Mouse (Mus musculus) CH12.LX (cell line): ENCODE results near the gene Vps4a. TPM values are rescaled to one million over a fixed set of nuclear protein-coding genes. Genes with fewer than 3 reads are reported as not detected.

Source experiments
- DNase-seq: peaks from one replicate; pipeline ENCODE4 v3.0.0-alpha.2; 2013; ENCODE audit errors: extremely low read depth
- H3K27ac ChIP-seq: 2 replicates; pipeline ENCODE4 v1.5.1; 2012; ENCODE audit warnings: low read depth, mild to moderate bottlenecking, control low read depth, moderate library complexity; ENCODE audit not compliant: insufficient read depth
- H3K27me3 ChIP-seq: replicated peaks from 2 replicates; pipeline ENCODE3; 2012; ENCODE audit warnings: inconsistent platforms
- H3K36me3 ChIP-seq, 2 experiments: replicated peaks in 1 of 2; 2 replicates each; pipeline versions ENCODE3 to v1.6.1; 2012; ENCODE audit warnings: inconsistent platforms in 1 of 2, low read length in 1 of 2, mild to moderate bottlenecking in 1 of 2, mixed read lengths in 1 of 2, moderate library complexity in 1 of 2; ENCODE audit not compliant: control insufficient read depth in 1 of 2, insufficient read depth in 1 of 2
- H3K4me1 ChIP-seq, 2 experiments: 2 replicates each; pipeline ENCODE4 v1.6.1; 2012; ENCODE audit warnings: inconsistent platforms in 1 of 2, moderate library complexity in 1 of 2; ENCODE audit not compliant: insufficient read depth in 2 of 2, control insufficient read depth in 1 of 2
- H3K4me2 ChIP-seq: 2 replicates; pipeline ENCODE4 v1.6.1; 2012; ENCODE audit warnings: low read depth, mild to moderate bottlenecking, control low read depth; ENCODE audit not compliant: poor library complexity, insufficient read depth, severe bottlenecking
- H3K4me3 ChIP-seq, 3 experiments: fragments of 150-350 bp in 1 of 3; sonication (generic) in 1 of 3; replicated peaks in 1 of 3; 2 replicates each; pipeline versions ENCODE3 to v1.5.1; 2011 to 2012; ENCODE audit warnings: low read depth in 2 of 3, low read length in 2 of 3, mild to moderate bottlenecking in 2 of 3, moderate library complexity in 2 of 3, control low read depth in 1 of 3, improper control_type of control experiment in 1 of 3, inconsistent platforms in 1 of 3, mixed read lengths in 1 of 3; ENCODE audit not compliant: poor library complexity in 1 of 3
- H3K79me2 ChIP-seq: replicated peaks from 2 replicates; pipeline ENCODE4 v1.6.1; 2012; ENCODE audit warnings: mild to moderate bottlenecking, moderate library complexity; ENCODE audit not compliant: control insufficient read depth, poor library complexity, insufficient read depth, severe bottlenecking; ENCODE audit errors: extremely low read depth
- H3K9ac ChIP-seq: 2 replicates; pipeline ENCODE4 v1.6.1; 2012; ENCODE audit warnings: low read depth, mild to moderate bottlenecking, control low read depth, moderate library complexity; ENCODE audit not compliant: insufficient read depth
- H3K9me3 ChIP-seq: replicated peaks from 2 replicates; pipeline ENCODE3; 2012; ENCODE audit warnings: low read length, inconsistent platforms, mixed read lengths
- BHLHE40 ChIP-seq: IDR thresholded peaks from 2 replicates; pipeline ENCODE4 v1.6.1; 2011; ENCODE audit warnings: mild to moderate bottlenecking, low read depth, low read length, improper control_type of control experiment
- CTCF ChIP-seq, 2 experiments: IDR thresholded peaks in 1 of 2; conservative IDR thresholded peaks in 1 of 2; 2 replicates each; pipeline ENCODE4 v1.5.1; 2011 to 2012; ENCODE audit warnings: low read depth in 2 of 2, low read length in 2 of 2, improper control_type of control experiment in 1 of 2, inconsistent platforms in 1 of 2, mild to moderate bottlenecking in 1 of 2, moderate library complexity in 1 of 2
- E2F4 ChIP-seq: IDR thresholded peaks from 2 replicates; pipeline ENCODE4 v1.6.1; 2011; ENCODE audit warnings: low read depth, low read length, improper control_type of control experiment; ENCODE audit not compliant: insufficient replicate concordance
- EP300 ChIP-seq: IDR thresholded peaks from 2 replicates; pipeline ENCODE4 v1.6.1; 2011; ENCODE audit warnings: low read length, improper control_type of control experiment
- ETS1 ChIP-seq: conservative IDR thresholded peaks from 2 replicates; pipeline ENCODE4 v1.6.1; 2012; ENCODE audit warnings: low read depth, mild to moderate bottlenecking, inconsistent platforms, low read length, improper control_type of control experiment, moderate library complexity
- GABPA ChIP-seq: IDR thresholded peaks from 2 replicates; pipeline ENCODE4 v1.6.1; 2012; ENCODE audit warnings: low read depth, low read length, improper control_type of control experiment, inconsistent platforms; ENCODE audit not compliant: insufficient replicate concordance
- HCFC1 ChIP-seq: IDR thresholded peaks from 2 replicates; pipeline ENCODE4 v1.6.1; 2012; ENCODE audit warnings: low read depth, mild to moderate bottlenecking, inconsistent platforms, low read length, improper control_type of control experiment
- JUND ChIP-seq: conservative IDR thresholded peaks from 2 replicates; pipeline ENCODE4 v1.6.1; 2011; ENCODE audit warnings: low read depth, low read length, improper control_type of control experiment
- KAT2A ChIP-seq: IDR thresholded peaks from 2 replicates; pipeline ENCODE4 v1.6.1; 2012; ENCODE audit warnings: low read length, improper control_type of control experiment, inconsistent platforms; ENCODE audit not compliant: insufficient replicate concordance
- MAX ChIP-seq: IDR thresholded peaks from 2 replicates; pipeline ENCODE4 v1.6.1; 2011; ENCODE audit warnings: low read length, improper control_type of control experiment
- MEF2A ChIP-seq: IDR thresholded peaks from 2 replicates; pipeline ENCODE4 v1.6.1; 2014; ENCODE audit warnings: low read depth, mild to moderate bottlenecking, inconsistent platforms, low read length, improper control_type of control experiment, borderline replicate concordance
- MYC ChIP-seq: IDR thresholded peaks from 2 replicates; pipeline ENCODE4 v1.6.1; 2011; ENCODE audit warnings: low read depth, mild to moderate bottlenecking, improper control_type of control experiment, low read length
- NRF1 ChIP-seq: IDR thresholded peaks from 2 replicates; pipeline ENCODE4 v1.6.1; 2014; ENCODE audit warnings: low read depth, mild to moderate bottlenecking, inconsistent platforms, low read length, improper control_type of control experiment, moderate library complexity
- PAX5 ChIP-seq: IDR thresholded peaks from 2 replicates; pipeline ENCODE4 v1.6.1; 2012; ENCODE audit warnings: low read length, inconsistent platforms, mixed read lengths
- POLR2AphosphoS2 ChIP-seq: IDR thresholded peaks from 2 replicates; pipeline ENCODE4 v1.6.1; 2011; ENCODE audit warnings: low read depth, low read length, improper control_type of control experiment
- RAD21 ChIP-seq: IDR thresholded peaks from 2 replicates; pipeline ENCODE4 v1.6.1; 2011; ENCODE audit warnings: low read depth, mild to moderate bottlenecking, low read length, improper control_type of control experiment, moderate library complexity
- RCOR1 ChIP-seq: conservative IDR thresholded peaks from 2 replicates; pipeline ENCODE4 v1.6.1; 2012; ENCODE audit warnings: low read depth, mild to moderate bottlenecking, inconsistent platforms, low read length, improper control_type of control experiment
- TBP ChIP-seq: conservative IDR thresholded peaks from 2 replicates; pipeline ENCODE4 v1.6.1; 2011; ENCODE audit warnings: low read depth, low read length, improper control_type of control experiment
- TCF12 ChIP-seq: IDR thresholded peaks from 2 replicates; pipeline ENCODE4 v1.6.1; 2014; ENCODE audit warnings: low read depth, mild to moderate bottlenecking, inconsistent platforms, low read length, improper control_type of control experiment
- UBTF ChIP-seq: IDR thresholded peaks from 2 replicates; pipeline ENCODE4 v1.6.1; 2012; ENCODE audit warnings: low read depth, mild to moderate bottlenecking, inconsistent platforms, low read length, improper control_type of control experiment, moderate library complexity
- ZNF384 ChIP-seq: IDR thresholded peaks from 2 replicates; pipeline ENCODE4 v1.6.1; 2012; ENCODE audit warnings: low read depth, low read length, improper control_type of control experiment, inconsistent platforms
- dilution Hi-C: fragments of 300-500 bp; cut with MboI; formaldehyde crosslinking; loops from 2 replicates; pipeline ENCODE4 v1.14.3; 2020; ENCODE audit warnings: low sequenced_read_pairs; ENCODE audit not compliant: extremely low pct_unique_long_range_greater_than_20kb, extremely low pct_ligation_motif_present
- in situ Hi-C: fragments of 300-500 bp; cut with MboI; formaldehyde crosslinking; loops from 3 replicates; pipeline ENCODE4 v1.14.3; 2019; ENCODE audit warnings: low sequenced_read_pairs, low pct_ligation_motif_present, low pct_unique_long_range_greater_than_20kb, mixed read lengths
- polyA plus RNA-seq: library from polyadenylated mRNA; unstranded; fragments of >175 nt; gene quantifications from 2 replicates; pipeline ENCODE4 v1.2.1, GENCODE M21; 2012; ENCODE audit warnings: low read depth; ENCODE audit not compliant: insufficient read length
- total RNA-seq, 2 experiments: library from RNA; depleted of rRNA; stranded (reverse); fragments of 300-350 nt in 1 of 2; fragments of >200 nt in 1 of 2; gene quantifications; 2 replicates each; pipeline ENCODE4 v1.2.3; 2012 to 2014

The Vps4a gene
- total and polyA plus RNA-seq, 3 experiments, result 26.9 to 31.4 (median 27.1) TPM

DNA sequence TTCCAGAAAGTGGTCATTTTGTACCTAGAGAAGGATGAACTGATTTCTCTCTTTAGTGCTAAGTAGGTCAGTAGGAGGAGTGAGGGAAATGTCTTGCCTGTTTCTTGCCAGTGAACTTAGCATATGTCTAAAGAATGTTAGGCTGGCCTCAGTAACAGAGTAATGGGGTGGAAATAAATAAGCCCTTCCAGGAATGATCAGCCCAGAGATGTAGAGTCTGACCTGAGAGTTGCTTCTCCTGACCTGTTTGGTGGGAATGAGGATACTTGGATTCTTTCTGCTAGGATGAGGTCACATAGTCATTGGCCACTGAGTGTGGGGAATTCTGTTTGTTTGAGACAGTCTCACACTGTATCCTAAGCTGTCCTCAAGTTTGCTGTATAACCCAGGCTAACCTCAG is 43.5 kb upstream of the Vps4a start:
- Histone ChIP-seq H3K27ac (no peak overlapping the region), H3K9ac (no peak overlapping the region), H3K27me3 (no peaks in the 10 kb centered on the region), H3K79me2 (no peaks in the 10 kb centered on the region), H3K36me3 (peaks cover 4% of the 10 kb centered on the region in 2 experiments), H3K4me1 (no peaks in the 10 kb centered on the region)
- DNase-seq, result no peak
- TF ChIP-seq UBTF, result no peak
- no peak for TF ChIP-seq E2F4
- TF ChIP-seq RCOR1, result no peak
- TF ChIP-seq MYC, result no peak
- TF ChIP-seq POLR2AphosphoS2, result no peak
- TF ChIP-seq RAD21, result no peak
- TF ChIP-seq MEF2A, result no peak
- TF ChIP-seq BHLHE40, result no peak
- no peak for TF ChIP-seq ZNF384
- TF ChIP-seq GABPA, result no peak
- no peak for TF ChIP-seq KAT2A
- no peak for TF ChIP-seq HCFC1
- TF ChIP-seq NRF1, result no peak
- TF ChIP-seq ETS1, result no peak
- no peak for TF ChIP-seq MAX
- no peak for TF ChIP-seq TCF12
- TF ChIP-seq, all 38 proteins: peak for 0
- Histone ChIP-seq H3K4me2 (no peak overlapping the region), H3K9me3 (no peaks in the 10 kb centered on the region), H3K4me3 (no peak overlapping the region)
- dilution Hi-C loops, result no loop called here
- in situ Hi-C loops, result no loop called here

DNA sequence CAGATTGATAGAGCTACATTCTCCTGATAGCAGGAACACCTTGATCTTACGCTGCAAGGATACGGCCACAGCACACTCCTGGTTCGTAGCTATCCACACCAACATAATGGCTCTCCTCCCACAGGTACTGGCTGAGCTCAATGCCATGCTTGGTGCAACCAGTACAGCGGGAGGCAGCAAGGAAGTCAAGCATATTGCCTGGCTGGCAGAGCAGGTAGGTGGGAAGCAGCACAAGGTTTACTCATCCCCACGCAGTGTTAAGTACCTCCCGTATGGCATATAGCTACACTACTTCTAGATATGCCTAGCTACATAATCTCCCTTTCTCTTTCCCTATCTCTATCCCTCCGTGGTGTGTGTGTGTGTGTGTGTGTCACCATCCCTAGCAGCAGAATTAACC is 39.6 kb upstream of the Vps4a start:
- in situ Hi-C loops (no loop called here), dilution Hi-C loops (no loop called here)
- Histone ChIP-seq H3K27me3 (no peaks in the 10 kb centered on the region), H3K4me1 (no peaks in the 10 kb centered on the region), H3K4me2 (no peak overlapping the region), H3K4me3 (no peak overlapping the region), H3K9me3 (no peaks in the 10 kb centered on the region), H3K79me2 (no peaks in the 10 kb centered on the region), H3K36me3 (peaks cover 4% of the 10 kb centered on the region in 2 experiments), H3K27ac (no peak overlapping the region), H3K9ac (no peak overlapping the region)
- TF ChIP-seq E2F4 (no peak), JUND (no peak), PAX5 (no peak), CTCF (conservative IDR thresholded peaks at IDR 0.05 in 1 of 2, IDR thresholded peaks at IDR 0.05 in 1 of 2; ENCODE audit: low read depth in 2 of 2, low read length in 2 of 2) (no peak), BHLHE40 (no peak), UBTF (no peak), RAD21 (no peak), EP300 (no peak), TBP (no peak)
- no peak for DNase-seq
